Mouse (Mus musculus) heart, embryonic 10.5 days (tissue): ENCODE measurements around the gene Selenoh. TPM values are rescaled to one million over a fixed set of nuclear protein-coding genes. Genes with fewer than 3 reads are reported as not detected.
"Not testable (repeated sequence)": the region's sequence is repeated elsewhere in the genome, so short reads cannot be mapped to it uniquely, and the experiment has no call there.

Experiments
- DNase-seq: peaks from one replicate; pipeline ENCODE4 v3.0.0-alpha.2; 2017; ENCODE audit warnings: low spot score
- H3K27ac ChIP-seq: fragments of 300-500 bp; sonication (generic); 2 replicates; pipeline ENCODE4 v1.5.1; 2016; ENCODE audit warnings: mild to moderate bottlenecking
- H3K27me3 ChIP-seq: fragments of 300-500 bp; sonication (generic); 2 replicates; pipeline ENCODE4 v1.6.1; 2016; ENCODE audit warnings: mild to moderate bottlenecking; ENCODE audit not compliant: poor library complexity, insufficient read depth, severe bottlenecking
- H3K36me3 ChIP-seq: fragments of 300-500 bp; sonication (generic); 2 replicates; pipeline ENCODE4 v1.6.1; 2016; ENCODE audit warnings: mild to moderate bottlenecking, moderate library complexity
- H3K4me1 ChIP-seq: fragments of 300-500 bp; sonication (generic); 2 replicates; pipeline ENCODE4 v1.6.1; 2016; ENCODE audit warnings: mild to moderate bottlenecking
- H3K4me3 ChIP-seq: fragments of 300-500 bp; sonication (generic); 2 replicates; pipeline ENCODE4 v1.5.1; 2016; ENCODE audit warnings: mild to moderate bottlenecking, moderate library complexity
- H3K9me3 ChIP-seq: fragments of 300-500 bp; sonication (generic); 2 replicates; pipeline ENCODE4 v1.6.1; 2016; ENCODE audit warnings: mild to moderate bottlenecking, moderate library complexity
- WGBS: fragments of 180-500 bp; shearing (Covaris S2); methylation state at CpG from one replicate; pipeline ENCODE4 v1.1.7; 2016; 5-methylcytosine and 5-hydroxymethylcytosine counted together
- polyA plus RNA-seq: library from polyadenylated mRNA; unstranded; fragments of >200 nt; fragmentation: Nextera tagmentation; extraction: Ambion mirVana; gene quantifications from 2 replicates; pipeline ENCODE4 v1.2.1, GENCODE M21; 2016

The Selenoh gene
- polyA plus RNA-seq, 1 experiment from 2014 or later: 347 TPM

GRCm38 (mm10) chr2:84690050-84690449 is 19.5 kb upstream of the Selenoh start:
- WGBS: 90% methylated on average over 12 of the region's 12 CpGs
- DNase-seq: no peak
- peaks cover 95% of the 10 kb centered on the region for H3K36me3 ChIP-seq
- H3K4me1 ChIP-seq: no peaks in the 10 kb centered on the region
- no peak overlapping the region for H3K27ac ChIP-seq
- H3K4me3 ChIP-seq: no peak overlapping the region
- no peaks in the 10 kb centered on the region for H3K27me3 ChIP-seq
- H3K9me3 ChIP-seq: no peaks in the 10 kb centered on the region

- Histone ChIP-seq H3K4me1 (no peaks in the 10 kb centered on the region), H3K36me3 (peaks cover 89% of the 10 kb centered on the region), H3K4me3 (no peak overlapping the region), H3K27ac (no peak overlapping the region), H3K9me3 (no peaks in the 10 kb centered on the region), H3K27me3 (no peaks in the 10 kb centered on the region)
- no peak for DNase-seq
- 63% methylated on average over 2 of the region's 2 CpGs for whole genome bisulfite sequencing
Measured at GRCm38 (mm10) chr2:84688080-84688844, 17.7 kb upstream of the Selenoh start.

- Histone ChIP-seq H3K27ac (peak overlapping the region; percentile 3; the same call in 1 of the 2 replicates), H3K27me3 (no peaks in the 10 kb centered on the region), H3K4me3 (no peak overlapping the region), H3K36me3 (peaks cover 40% of the 10 kb centered on the region), H3K4me1 (peaks cover 16% of the 10 kb centered on the region), H3K9me3 (no peaks in the 10 kb centered on the region)
- 30% methylated on average over 6 of the region's 6 CpGs for WGBS
- DNase-seq: peak; percentile 82
Measured at GRCm38 (mm10) chr2:84682605-84683183, 12.1 kb upstream of the Selenoh start.

GRCm38 (mm10) chr2:84679016-84679415 is 8.4 kb upstream of the Selenoh start, which contains the start of gene Tmx2:
Gene Tmx2 (minus strand): TSS chr2:84679140.
- 17% methylated on average over 8 of the region's 8 CpGs for WGBS
- no peak for DNase-seq
- Histone ChIP-seq H3K27me3 (no peaks in the 10 kb centered on the region), H3K4me3 (peak within 1 kb of the TSS; percentile 90), H3K9me3 (no peaks in the 10 kb centered on the region), H3K27ac (peak within 1 kb of the TSS; percentile 90), H3K4me1 (peaks cover 27% of the 10 kb centered on the region), H3K36me3 (peaks cover 29% of the 10 kb centered on the region)

GRCm38 (mm10) chr2:84677968-84678880 is 7.7 kb upstream of the Selenoh start, which contains the start of the genes Gm28635 and Med19:
Gene Gm28635 (minus strand): TSS chr2:84678041.
Gene Med19 (plus strand): TSS chr2:84678402.
- H3K9me3 ChIP-seq: no peaks in the 10 kb centered on the region
- under 1% methylated on average over 44 of the region's 44 CpGs for WGBS
- no peaks in the 10 kb centered on the region for H3K27me3 ChIP-seq
- H3K4me3 ChIP-seq: peak within 1 kb of the TSS; percentile 90
- peak within 1 kb of the TSS; percentile 90 for H3K27ac ChIP-seq
- H3K4me1 ChIP-seq: peaks cover 27% of the 10 kb centered on the region
- peak; percentile 99 for DNase-seq
- peaks cover 35% of the 10 kb centered on the region for H3K36me3 ChIP-seq

- Histone ChIP-seq H3K4me3 (peak overlapping the region; percentile 90), H3K9me3 (no peaks in the 10 kb centered on the region), H3K27ac (peak overlapping the region; percentile 90), H3K4me1 (peaks cover 20% of the 10 kb centered on the region; the same call in 1 of the 2 replicates), H3K27me3 (no peaks in the 10 kb centered on the region), H3K36me3 (peaks cover 43% of the 10 kb centered on the region)
- WGBS: 9% methylated on average over 22 of the region's 22 CpGs
- DNase-seq: peak; percentile 86
Measured at GRCm38 (mm10) chr2:84677270-84677967, 6.8 kb upstream of the Selenoh start.

- H3K27me3 ChIP-seq, DNase-seq, H3K27ac ChIP-seq, H3K9me3 ChIP-seq, H3K4me3 ChIP-seq: not testable (repeated sequence)
- 61% methylated on average over 4 of the region's 5 CpGs for WGBS
- Histone ChIP-seq H3K4me1 (peaks cover 12% of the 10 kb centered on the region), H3K36me3 (peaks cover 60% of the 10 kb centered on the region)
Measured at GRCm38 (mm10) chr2:84671535-84671934, 965 bp upstream of the Selenoh start.

GRCm38 (mm10) chr2:84669828-84670568 is 572 bp downstream of the Selenoh start:
- Histone ChIP-seq H3K27me3 (no peaks in the 10 kb centered on the region), H3K9me3 (no peaks in the 10 kb centered on the region), H3K4me1 (peaks cover 11% of the 10 kb centered on the region), H3K4me3 (peak overlapping the region; percentile 70), H3K36me3 (peaks cover 46% of the 10 kb centered on the region), H3K27ac (peak overlapping the region; percentile 92)
- WGBS: 4% methylated on average over 39 of the region's 39 CpGs
- DNase-seq: no peak

- WGBS: 44% methylated on average over 12 of the region's 12 CpGs
Measured at GRCm38 (mm10) chr2:84666081-84666480, 4.5 kb downstream of the Selenoh start.

GRCm38 (mm10) chr2:84662866-84663265 is 7.7 kb downstream of the Selenoh start:
- DNase-seq: no peak
- 0 out of 2 replicates have a peak, but pooled peaks cover 7% of the 10 kb centered on the region for H3K4me1 ChIP-seq
- no peaks in the 10 kb centered on the region for H3K27me3 ChIP-seq
- H3K4me3 ChIP-seq: no peak overlapping the region
- no peak overlapping the region for H3K27ac ChIP-seq
- WGBS: 21% methylated on average over 2 of the region's 2 CpGs
- no peaks in the 10 kb centered on the region for H3K9me3 ChIP-seq
- peaks cover 4% of the 10 kb centered on the region; the same call in 1 of the 2 replicates for H3K36me3 ChIP-seq

More at GRCm38 (mm10) chr2:84666081-84666480, 4.5 kb downstream of the Selenoh start:
- DNase-seq: no peak
- H3K9me3 ChIP-seq: no peaks in the 10 kb centered on the region
- H3K27me3 ChIP-seq: no peaks in the 10 kb centered on the region
- H3K27ac ChIP-seq: no peak overlapping the region
- H3K36me3 ChIP-seq: peaks cover 19% of the 10 kb centered on the region
- H3K4me3 ChIP-seq: no peak overlapping the region
- peaks cover 11% of the 10 kb centered on the region for H3K4me1 ChIP-seq

- DNase-seq: no peak
Measured at GRCm38 (mm10) chr2:84660253-84660652, 10.3 kb downstream of the Selenoh start.

More at GRCm38 (mm10) chr2:84660253-84660652, 10.3 kb downstream of the Selenoh start:
- no peak overlapping the region for H3K4me3 ChIP-seq
- H3K36me3 ChIP-seq: no peaks in the 10 kb centered on the region
- H3K27ac ChIP-seq: no peak overlapping the region
- H3K27me3 ChIP-seq: no peaks in the 10 kb centered on the region
- no peaks in the 10 kb centered on the region for H3K4me1 ChIP-seq
- H3K9me3 ChIP-seq: no peaks in the 10 kb centered on the region
- 63% methylated on average over 3 of the region's 3 CpGs for WGBS
